Mouse (Mus musculus) adrenal gland, adult 2 months (tissue): Measurements from ENCODE around the gene BC048507. TPM values are rescaled to one million over a fixed set of nuclear protein-coding genes. Genes with fewer than 3 reads are reported as not detected.

Experiments used
- polyA plus RNA-seq: library from polyadenylated mRNA; depleted of rRNA; stranded (reverse); fragments of >200 nt; gene quantifications from 2 replicates; pipeline ENCODE4 v1.2.3, GENCODE M21; 2012; rRNA removed
- total RNA-seq, 2 experiments: library from RNA; stranded (reverse); gene quantifications; 2 replicates each; pipeline ENCODE4 v1.2.3; 2021

The BC048507 gene
- total and polyA plus RNA-seq, 3 experiments = not detected

Other genes starting within 250 kb of the BC048507 start
- gene Gm49345, start 225.6 kb upstream of the BC048507 start, total RNA-seq = 1 to 10 TPM; 1.2 to 1.3 TPM
- not detected in 2 replicates for gene Gm49345, start 225.6 kb upstream of the BC048507 start, polyA plus RNA-seq
- 1 to 10 TPM; 6.0 to 6.5 TPM for gene Zfp729a, start 225.5 kb upstream of the BC048507 start, total RNA-seq
- 0.12 and 0.29 TPM in 2 replicates for gene Zfp729a, start 225.5 kb upstream of the BC048507 start, polyA plus RNA-seq
- 10 to 100 TPM in 1 of 2 experiments, 1 to 10 TPM in 1; 6.8 to 14.3 TPM for gene Zfp738, start 176.3 kb upstream of the BC048507 start, total RNA-seq
- gene Zfp738, start 176.3 kb upstream of the BC048507 start, polyA plus RNA-seq = 0.95 and 1.8 TPM in 2 replicates
- 10 to 100 TPM; 10.2 to 10.6 TPM for gene Zfp65, start 134.2 kb upstream of the BC048507 start, total RNA-seq
- gene Zfp65, start 134.2 kb upstream of the BC048507 start, polyA plus RNA-seq = 0.06 and 0.16 TPM in 2 replicates
- gene Zfp85, start 108.1 kb upstream of the BC048507 start, total RNA-seq = 1 to 10 TPM; 4.7 to 4.8 TPM
- not detected in 2 replicates for gene Zfp85, start 108.1 kb upstream of the BC048507 start, polyA plus RNA-seq
- 1 to 10 TPM; 1.9 to 2.8 TPM for gene Zfp493, start 83.6 kb upstream of the BC048507 start, total RNA-seq
- 0.35 and 0.36 TPM in 2 replicates for gene Zfp493, start 83.6 kb upstream of the BC048507 start, polyA plus RNA-seq
- gene Zfp273, start 49.6 kb upstream of the BC048507 start, total RNA-seq = 1 to 10 TPM; 4.1 to 5.8 TPM
- not detected in 2 replicates for gene Zfp273, start 49.6 kb upstream of the BC048507 start, polyA plus RNA-seq
- gene Gm10037, start 32.2 kb upstream of the BC048507 start, total RNA-seq = 1 to 10 TPM; 1.8 to 3.2 TPM
- not detected in 2 replicates for gene Gm10037, start 32.2 kb upstream of the BC048507 start, polyA plus RNA-seq